Mouse (Mus musculus) bone marrow, adult 2 months (tissue): ENCODE measurements around the gene Alpl.

Experiments used
- CTCF ChIP-seq: fragments of 200-500 bp; IDR thresholded peaks from 2 replicates; pipeline ENCODE4 v1.5.1; 2011; ENCODE audit warnings: low read length, control low read depth; ENCODE audit not compliant: control insufficient read depth, insufficient read depth
- POLR2A ChIP-seq: fragments of 200-500 bp; IDR thresholded peaks from 2 replicates; pipeline ENCODE4 v1.6.1; 2011; ENCODE audit warnings: low read depth, mild to moderate bottlenecking, control low read depth, low read length, borderline replicate concordance; ENCODE audit not compliant: control insufficient read depth

GRCm38 (mm10) chr4:137724766-137725165, 71.4 kb downstream of the Alpl start:
- TF ChIP-seq POLR2A (no peak), CTCF (peak; percentile 92)
